ENCODE assay signal across 26 mouse cellular contexts in the genomic region with DNA sequence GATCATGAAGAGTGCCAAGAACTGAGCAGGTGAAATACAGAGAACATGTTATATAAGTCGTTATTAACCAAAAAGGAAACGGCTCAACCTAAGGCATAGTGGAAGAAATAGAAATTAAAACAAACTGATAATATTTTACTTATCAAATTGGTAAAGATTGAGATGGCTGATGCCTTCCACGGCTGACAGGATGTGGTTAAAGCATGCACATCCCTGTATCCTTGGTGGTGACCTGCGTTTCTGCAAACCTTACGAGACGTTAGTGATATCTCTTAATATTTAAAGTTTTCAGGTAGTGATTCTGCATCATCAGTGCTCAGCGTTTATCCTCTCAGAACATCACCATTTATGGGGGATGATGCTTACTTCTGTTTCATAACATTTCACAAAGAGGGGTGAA.
"Had no signal": no experiment of that assay in that cellular context is flagged by ENCODE, and none has a peak within 500 bp of the region (broad histone marks: within the 10 kb centered on the region; RNA-seq: fewer than 3 reads in every experiment).

No protein-coding gene starts in this region.

- H3K4me3 ChIP-seq: gastrocnemius, adult 2 months; heart, embryonic 10.5 days; heart, embryonic 12.5 days; hindbrain, embryonic 10.5 days; hindbrain, embryonic 12.5 days; intestine, embryonic 15.5 days; layer of hippocampus, adult 2 months; left cerebral cortex, adult 2 months; limb, embryonic 13.5 days; limb, embryonic 15.5 days; liver, embryonic 12.5 days had no signal

- H3K9ac ChIP-seq: heart, embryonic 12.5 days; hindbrain, embryonic 12.5 days; hindbrain, embryonic 14.5 days; intestine, embryonic 15.5 days; limb, embryonic 13.5 days; limb, embryonic 15.5 days; liver, embryonic 12.5 days; liver, embryonic 14.5 days had no signal

- DNase-seq: gastrocnemius, adult 2 months; gastrocnemius, postnatal 10 days; gastrocnemius, postnatal 25 days; heart, adult 18-20 months; heart, postnatal 10 days; heart, postnatal 4 days; kidney, adult 18-20 months; kidney, adult 8-10 months; kidney, postnatal 10 days; kidney, postnatal 25 days; kidney, postnatal 4 days; left cerebral cortex, postnatal 4 days had no signal

- H3K27me3 ChIP-seq: heart, embryonic 12.5 days; hindbrain, embryonic 12.5 days; intestine, embryonic 15.5 days; limb, embryonic 13.5 days; limb, embryonic 15.5 days; liver, embryonic 12.5 days had no signal

- H3K9me3 ChIP-seq: heart, embryonic 10.5 days; heart, embryonic 12.5 days; hindbrain, embryonic 10.5 days; hindbrain, embryonic 12.5 days; intestine, embryonic 15.5 days; limb, embryonic 13.5 days; limb, embryonic 15.5 days; liver, embryonic 12.5 days had no signal

- H3K36me3 ChIP-seq: heart, embryonic 10.5 days; heart, embryonic 12.5 days; hindbrain, embryonic 10.5 days; hindbrain, embryonic 12.5 days; intestine, embryonic 15.5 days; limb, embryonic 13.5 days; limb, embryonic 15.5 days; liver, embryonic 12.5 days had no signal

- H3K4me1 ChIP-seq: heart, embryonic 10.5 days; heart, embryonic 12.5 days; hindbrain, embryonic 10.5 days; hindbrain, embryonic 12.5 days; intestine, embryonic 15.5 days; limb, embryonic 13.5 days; limb, embryonic 15.5 days; liver, embryonic 12.5 days had no signal

- ATAC-seq: hindbrain, embryonic 16.5 days; intestine, embryonic 15.5 days; intestine, postnatal 0 days; liver, embryonic 12.5 days had no signal

- H3K4me2 ChIP-seq: heart, embryonic 12.5 days; hindbrain, embryonic 12.5 days; hindbrain, embryonic 14.5 days; intestine, embryonic 15.5 days; limb, embryonic 13.5 days; limb, embryonic 15.5 days; liver, embryonic 12.5 days had no signal

- H3K27ac ChIP-seq: gastrocnemius, adult 2 months; heart, embryonic 10.5 days; hindbrain, embryonic 10.5 days; hindbrain, embryonic 12.5 days; hindbrain, embryonic 14.5 days; intestine, embryonic 15.5 days; layer of hippocampus, adult 2 months; left cerebral cortex, adult 2 months; limb, embryonic 13.5 days; limb, embryonic 15.5 days; liver, embryonic 12.5 days; liver, embryonic 14.5 days had no signal
